ENCODE assay signal across 22 mouse cellular contexts in the genomic region with DNA sequence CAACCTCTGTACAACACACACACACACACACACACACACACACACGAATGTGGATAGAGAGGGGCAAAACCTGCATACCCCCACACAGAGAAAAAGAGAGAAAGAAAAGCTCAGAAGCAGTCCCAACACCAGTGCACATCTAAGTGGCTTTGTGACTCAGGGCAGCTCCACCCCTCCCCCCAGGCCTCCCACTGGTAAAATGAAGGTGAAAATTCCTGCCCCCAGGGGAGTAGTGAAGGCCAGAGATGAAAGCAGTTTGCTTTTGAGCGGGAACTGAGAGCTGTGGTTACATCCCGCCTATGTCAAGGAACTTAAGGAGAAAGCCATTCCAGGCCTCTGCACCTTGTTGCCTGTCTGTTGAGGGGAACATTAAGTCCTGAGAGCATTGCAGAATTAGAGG. TPM values are rescaled to one million over a fixed set of nuclear protein-coding genes. Genes with fewer than 3 reads are reported as not detected.
DNase-seq lines count a peak whose midpoint lies in the region; ATAC-seq and TF ChIP-seq lines count a peak whose summit lies in the region.
"Had no signal": no experiment of that assay in that cellular context is flagged by ENCODE, and none has a peak within 500 bp of the region (broad histone marks: within the 10 kb centered on the region; RNA-seq: fewer than 3 reads in every experiment).

No protein-coding gene starts in this region.

- H3K36me3 ChIP-seq in forebrain, embryonic 12.5 days (replicated peaks): peaks cover 52% of the 10 kb centered on the region
- H3K36me3 ChIP-seq in forebrain, embryonic 14.5 days (ENCODE audit: control insufficient read depth, insufficient read depth, low read length): peaks cover 33% of the 10 kb centered on the region
- peaks cover 28% of the 10 kb centered on the region for H3K36me3 ChIP-seq in midbrain, embryonic 14.5 days (ENCODE audit: control insufficient read depth, insufficient read depth, low read length)
- H3K36me3 ChIP-seq in midbrain, embryonic 11.5 days (ENCODE audit: control insufficient read depth, insufficient read depth, low read length): peaks cover 26% of the 10 kb centered on the region
- peaks cover 5% of the 10 kb centered on the region for H3K36me3 ChIP-seq in myocyte (ENCODE audit: control insufficient read depth, insufficient read depth)
- H3K36me3 ChIP-seq: hindbrain, embryonic 15.5 days had no signal

- H3K4me2 ChIP-seq in forebrain, embryonic 12.5 days: no peak overlapping the region
- H3K4me2 ChIP-seq in forebrain, embryonic 14.5 days (ENCODE audit: low read length): no peak overlapping the region
- H3K4me2 ChIP-seq in midbrain, embryonic 14.5 days (ENCODE audit: low read length): no peak overlapping the region
- H3K4me2 ChIP-seq in midbrain, embryonic 11.5 days: no peak overlapping the region
- peak overlapping the region; percentile 1 for H3K4me2 ChIP-seq in myocyte (ENCODE audit: low read depth)
- H3K4me2 ChIP-seq: forebrain, embryonic 13.5 days; heart, embryonic 11.5 days; hindbrain, embryonic 15.5 days; kidney, embryonic 15.5 days; lung, embryonic 15.5 days had no signal

- no peak overlapping the region for H3K4me3 ChIP-seq in forebrain, embryonic 12.5 days (replicated peaks)
- H3K4me3 ChIP-seq in forebrain, embryonic 14.5 days (ENCODE audit: low read depth, low read length): no peak overlapping the region
- H3K4me3 ChIP-seq in midbrain, embryonic 14.5 days (replicated peaks; ENCODE audit: low read depth, low read length): no peak overlapping the region
- H3K4me3 ChIP-seq in midbrain, embryonic 11.5 days (ENCODE audit: low read depth, low read length): no peak overlapping the region
- no peak overlapping the region for H3K4me3 ChIP-seq in myocyte
- H3K4me3 ChIP-seq: forebrain, embryonic 13.5 days; hindbrain, embryonic 15.5 days; kidney, embryonic 15.5 days; lung, embryonic 15.5 days had no signal

- H3K4me1 ChIP-seq in forebrain, embryonic 12.5 days: peaks cover 51% of the 10 kb centered on the region
- H3K4me1 ChIP-seq in forebrain, embryonic 14.5 days (ENCODE audit: control insufficient read depth, insufficient read depth, low read length): peaks cover 19% of the 10 kb centered on the region
- H3K4me1 ChIP-seq in midbrain, embryonic 14.5 days (ENCODE audit: control insufficient read depth, insufficient read depth, low read length): peaks cover 34% of the 10 kb centered on the region
- peaks cover 37% of the 10 kb centered on the region for H3K4me1 ChIP-seq in midbrain, embryonic 11.5 days (ENCODE audit: control insufficient read depth, insufficient read depth, low read length)

- no peak for TF ChIP-seq POLR2A in myocyte (IDR thresholded peaks at IDR 0.05; ENCODE audit: insufficient read length, low read depth)

- no peak for ATAC-seq in forebrain, embryonic 12.5 days (ENCODE audit: low FRiP score)
- no peak for ATAC-seq in forebrain, embryonic 14.5 days
- ATAC-seq in midbrain, embryonic 14.5 days (ENCODE audit: low FRiP score, low TSS enrichment): no peak
- no peak for ATAC-seq in midbrain, embryonic 11.5 days (ENCODE audit: low FRiP score)
- ATAC-seq: forebrain, embryonic 13.5 days; intestine, postnatal 0 days; Patski had no signal

- H3K27ac ChIP-seq in forebrain, embryonic 12.5 days: 0 out of 2 replicates have a peak overlapping the region, but pooled peaks have one; percentile 19
- no peak overlapping the region for H3K27ac ChIP-seq in forebrain, embryonic 14.5 days (ENCODE audit: low read depth, low read length)
- peak overlapping the region; percentile 41; the same call in 1 of the 2 replicates for H3K27ac ChIP-seq in midbrain, embryonic 14.5 days (replicated peaks; ENCODE audit: low read depth, low read length)
- no peak overlapping the region for H3K27ac ChIP-seq in midbrain, embryonic 11.5 days (ENCODE audit: low read depth, low read length)
- H3K27ac ChIP-seq: forebrain, embryonic 13.5 days; liver, embryonic 14.5 days; lung, embryonic 15.5 days; stomach, postnatal 0 days had no signal

- H3K79me2 ChIP-seq in myocyte (ENCODE audit: control insufficient read depth, insufficient read depth): peaks cover 6% of the 10 kb centered on the region

- 52% methylated on average over 3 of the region's 3 CpGs for WGBS in forebrain, embryonic 12.5 days
- WGBS in forebrain, embryonic 14.5 days: 55% methylated on average over 3 of the region's 3 CpGs
- WGBS in midbrain, embryonic 14.5 days: 61% methylated on average over 3 of the region's 3 CpGs
- 37% methylated on average over 3 of the region's 3 CpGs for WGBS in midbrain, embryonic 11.5 days

- no peak overlapping the region for H3ac ChIP-seq in myocyte (ENCODE audit: control insufficient read depth, insufficient read length)

- H3K9me3 ChIP-seq in forebrain, embryonic 12.5 days: no peaks in the 10 kb centered on the region
- no peaks in the 10 kb centered on the region for H3K9me3 ChIP-seq in forebrain, embryonic 14.5 days (replicated peaks; ENCODE audit: control insufficient read depth, low read length)
- no peaks in the 10 kb centered on the region for H3K9me3 ChIP-seq in midbrain, embryonic 14.5 days (ENCODE audit: control insufficient read depth, low read length)
- H3K9me3 ChIP-seq in midbrain, embryonic 11.5 days (ENCODE audit: control insufficient read depth, low read length): no peaks in the 10 kb centered on the region
- H3K9me3 ChIP-seq: hindbrain, embryonic 15.5 days; kidney, embryonic 15.5 days; lung, embryonic 15.5 days had no signal

- H3K9ac ChIP-seq in forebrain, embryonic 12.5 days: no peak overlapping the region
- H3K9ac ChIP-seq in forebrain, embryonic 14.5 days (ENCODE audit: low read length): no peak overlapping the region
- no peak overlapping the region for H3K9ac ChIP-seq in midbrain, embryonic 14.5 days (replicated peaks; ENCODE audit: low read length)
- H3K9ac ChIP-seq in midbrain, embryonic 11.5 days (ENCODE audit: low read length): no peak overlapping the region
- H3K9ac ChIP-seq: hindbrain, embryonic 15.5 days; kidney, embryonic 15.5 days; liver, embryonic 14.5 days; lung, embryonic 15.5 days had no signal

- DNase-seq in forebrain, embryonic 14.5 days (ENCODE audit: low spot score): no peak
- no peak for DNase-seq in midbrain, embryonic 14.5 days
- no peak for DNase-seq in midbrain, embryonic 11.5 days (ENCODE audit: low spot score, missing footprints)
- DNase-seq in Muller cell, postnatal 12 days (ENCODE audit: inconsistent ontology term): peak; percentile 21
- no peak for DNase-seq in spleen, postnatal 14 days (ENCODE audit: low spot score in 2 of 2)
- no peak for DNase-seq in kidney, postnatal 36 days
- DNase-seq: cerebellum, adult 18-20 months; cerebellum, postnatal 25 days; heart, postnatal 14 days; retina, postnatal 1 day; thymus, postnatal 14 days had no signal

- H3K27me3 ChIP-seq in forebrain, embryonic 12.5 days: no peaks in the 10 kb centered on the region
- H3K27me3 ChIP-seq in forebrain, embryonic 14.5 days (replicated peaks; ENCODE audit: control insufficient read depth, insufficient read depth, low read length): no peaks in the 10 kb centered on the region
- H3K27me3 ChIP-seq in midbrain, embryonic 14.5 days (ENCODE audit: control insufficient read depth, insufficient read depth, low read length): no peaks in the 10 kb centered on the region
- no peaks in the 10 kb centered on the region for H3K27me3 ChIP-seq in midbrain, embryonic 11.5 days (ENCODE audit: control insufficient read depth, insufficient read depth, low read length)
- no peaks in the 10 kb centered on the region for H3K27me3 ChIP-seq in myocyte (ENCODE audit: control insufficient read depth, insufficient read depth, insufficient read length)
- H3K27me3 ChIP-seq: forebrain, embryonic 13.5 days; hindbrain, embryonic 15.5 days; kidney, embryonic 15.5 days; lung, embryonic 15.5 days; Patski had no signal

TF ChIP-seq in myocyte, 11 proteins besides CTCF, POLR2A, EP300 and RAD21:
- no peak for TF ChIP-seq MYOG (IDR thresholded peaks at IDR 0.05; ENCODE audit: control insufficient read depth in 1 of 3, insufficient read depth in 1 of 3, insufficient read length in 2 of 3, low read depth in 2 of 3)
- no peak for TF ChIP-seq E2F4 (IDR thresholded peaks at IDR 0.05; ENCODE audit: insufficient read depth)
- no peak for TF ChIP-seq REST (IDR thresholded peaks at IDR 0.05; ENCODE audit: insufficient read depth, insufficient read length)
- no peak for TF ChIP-seq MAX (IDR thresholded peaks at IDR 0.05; ENCODE audit: low read depth)
- no peak for TF ChIP-seq TCF3 (IDR thresholded peaks at IDR 0.05; ENCODE audit: insufficient read length, low read depth)

RNA-seq across cellular contexts. Expression of gene Rgma, which starts 28.2 kb away (rescaled TPM):
- 37.3 and 42.3 TPM in 2 replicates for polyA plus RNA-seq in forebrain, embryonic 12.5 days (2016; fragmentation: Nextera tagmentation; extraction: Ambion mirVana)
- 20.6 and 23.6 TPM in 2 replicates for polyA plus RNA-seq in forebrain, embryonic 14.5 days (2014; fragmentation: Nextera tagmentation; extraction: Ambion mirVana)
- 46.4 and 59.4 TPM in 2 replicates for polyA plus RNA-seq in midbrain, embryonic 14.5 days (2014; fragmentation: Nextera tagmentation; extraction: Ambion mirVana)
- 43.9 and 47.5 TPM in 2 replicates for polyA plus RNA-seq in midbrain, embryonic 11.5 days (2014; fragmentation: Nextera tagmentation; extraction: Ambion mirVana)
- polyA plus RNA-seq in myocyte (2012; fragmentation: generic; extraction: Trizol): 34.0 TPM

Comparison
In these comparisons a context has a peak if more than half of its experiments do, and no peak if none do; other contexts are left out.
1. H3K27ac ChIP-seq: peak in forebrain, embryonic 12.5 days (single experiment) and midbrain, embryonic 14.5 days (single experiment); none in forebrain, embryonic 14.5 days (single experiment) and midbrain, embryonic 11.5 days (single experiment).